Mouse (Mus musculus) megakaryocyte, adult 5-6 weeks (primary cell): ENCODE measurements around the gene Itga9. TPM values are rescaled to one million over a fixed set of nuclear protein-coding genes. Genes with fewer than 3 reads are reported as not detected.
A peak's percentile ranks its signal among the peaks of the same experiment; 100 is the strongest.

Source experiments
- ATAC-seq: 2 replicates; pipeline ENCODE4 v1.8.0; 2016; ENCODE audit warnings: mild to moderate bottlenecking, inconsistent platforms; ENCODE audit not compliant: poor library complexity, severe bottlenecking
- total RNA-seq, 2 experiments: library from RNA; stranded (forward) in 1 of 2; stranded (reverse) in 1 of 2; fragments of 153-499, 151-499 nt in 1 of 2; fragments of 221-1000, 200-1000 nt in 1 of 2; gene quantifications; 2 replicates each; pipeline versions ENCODE4 v1.2.3 to v1.2.4; 2015 to 2017

The Itga9 gene
- total RNA-seq, 2 experiments from 2014 or later, result 0.04 to 0.87 TPM

- ATAC-seq, result peak; percentile 62
These were observed 301.6 kb downstream of the Itga9 start for GRCm38 (mm10) chr9:118907934-118908620.

- ATAC-seq, result peak; percentile 91
These were observed 306.6 kb downstream of the Itga9 start for GRCm38 (mm10) chr9:118913048-118913447.

GRCm38 (mm10) chr9:118913613-118914012 is 307.1 kb downstream of the Itga9 start:
- no peak for ATAC-seq

- no peak for ATAC-seq
These were observed 308.1 kb downstream of the Itga9 start for GRCm38 (mm10) chr9:118914589-118914988.

GRCm38 (mm10) chr9:118915290-118915689 is 308.8 kb downstream of the Itga9 start:
- ATAC-seq, result peak; percentile 56

- no peak for ATAC-seq
These were observed 313.2 kb downstream of the Itga9 start for GRCm38 (mm10) chr9:118919672-118920186.

- peak; percentile 65 for ATAC-seq
These were observed 314.5 kb downstream of the Itga9 start for GRCm38 (mm10) chr9:118920798-118921515.

- peak; percentile 23; the same call in 1 of the 2 replicates for ATAC-seq
These were observed 315.4 kb downstream of the Itga9 start for GRCm38 (mm10) chr9:118921926-118922325.

- ATAC-seq, result no peak
These were observed 318.1 kb downstream of the Itga9 start for GRCm38 (mm10) chr9:118924554-118925085.

- peak; percentile 71 for ATAC-seq
These were observed 319.0 kb downstream of the Itga9 start for GRCm38 (mm10) chr9:118925286-118926110.

- ATAC-seq, result 0 out of 2 replicates have a peak, but pooled peaks have one; percentile 11
These were observed 319.7 kb downstream of the Itga9 start, which contains the start of gene Ctdspl for GRCm38 (mm10) chr9:118926111-118926650. Ctdspl (plus strand) TSS chr9:118926453.

- peak; percentile 13; the same call in 1 of the 2 replicates for ATAC-seq
These were observed 320.3 kb downstream of the Itga9 start for GRCm38 (mm10) chr9:118926688-118927321.

- ATAC-seq, result peak; percentile 50
These were observed 321.0 kb downstream of the Itga9 start for GRCm38 (mm10) chr9:118927501-118927900.

- no peak for ATAC-seq
These were observed 321.5 kb downstream of the Itga9 start for GRCm38 (mm10) chr9:118928007-118928406.

GRCm38 (mm10) chr9:118928656-118929055 is 322.2 kb downstream of the Itga9 start:
- no peak for ATAC-seq

- ATAC-seq, result no peak
These were observed 324.1 kb downstream of the Itga9 start for GRCm38 (mm10) chr9:118930611-118931010.

- ATAC-seq, result no peak
These were observed 327.3 kb downstream of the Itga9 start for GRCm38 (mm10) chr9:118933800-118934199.

GRCm38 (mm10) chr9:118934319-118934718 is 327.8 kb downstream of the Itga9 start:
- ATAC-seq, result no peak

GRCm38 (mm10) chr9:118935098-118935497 is 328.6 kb downstream of the Itga9 start:
- no peak for ATAC-seq

GRCm38 (mm10) chr9:118936071-118936470 is 329.6 kb downstream of the Itga9 start:
- ATAC-seq, result no peak
